Mouse (Mus musculus): ENCODE data around the gene Krtdap. TPM values are rescaled to one million over a fixed set of nuclear protein-coding genes. Genes with fewer than 3 reads are reported as not detected.

Gene Krtdap
- total RNA-seq, 2 experiments from 2014 or later = not detected

- intact Hi-C loops (cut with DNase I) = no loop called here
- DNase-seq (ENCODE audit: low spot score in 2 of 2) = no peak
These were observed 2.5 kb upstream of the Krtdap start for GRCm38 (mm10) chr7:30785154-30785553.

GRCm38 (mm10) chr7:30785721-30786546 is 1.8 kb upstream of the Krtdap start:
- peak; percentile 31 to 36 for DNase-seq (ENCODE audit: low spot score in 2 of 2)
- intact Hi-C loops (cut with DNase I) = no loop called here

- no peak for DNase-seq (ENCODE audit: low spot score in 2 of 2)
These were observed 2.4 kb downstream of the Krtdap start for GRCm38 (mm10) chr7:30790141-30790540.

GRCm38 (mm10) chr7:30791921-30792320 is 4.2 kb downstream of the Krtdap start:
- intact Hi-C loops (cut with DNase I) = loop anchor here (10.0 kb wide), 1 partner anchor 63 kb away; the partner anchor contains the start of gene Ffar3
- no peak for DNase-seq (ENCODE audit: low spot score in 2 of 2)

More at GRCm38 (mm10) chr7:30790141-30790540, 2.4 kb downstream of the Krtdap start:
- intact Hi-C loops (cut with DNase I) = loop anchor here (10.0 kb wide), 1 partner anchor 65 kb away; the partner anchor contains the start of gene Ffar3

GRCm38 (mm10) chr7:30794921-30795320 is 7.2 kb downstream of the Krtdap start:
- intact Hi-C loops (cut with DNase I) = loop anchor here (10.0 kb wide), 1 partner anchor 60 kb away; the partner anchor contains the start of gene Ffar3
- DNase-seq (ENCODE audit: low spot score in 2 of 2) = no peak

GRCm38 (mm10) chr7:30796790-30797189 is 9.1 kb downstream of the Krtdap start:
- intact Hi-C loops (cut with DNase I) = loop anchor here (10.0 kb wide), 1 partner anchor 58 kb away; the partner anchor contains the start of gene Ffar3
- DNase-seq (ENCODE audit: low spot score in 2 of 2) = peak; percentile 54 to 56

GRCm38 (mm10) chr7:30800653-30801052 is 13.0 kb downstream of the Krtdap start:
- intact Hi-C loops (cut with DNase I) = no loop called here
- DNase-seq (ENCODE audit: low spot score in 2 of 2) = no peak

GRCm38 (mm10) chr7:30803256-30803655 is 15.6 kb downstream of the Krtdap start:
- intact Hi-C loops (cut with DNase I) = no loop called here

GRCm38 (mm10) chr7:30804026-30804715 is 16.5 kb downstream of the Krtdap start:
- no peak for DNase-seq (ENCODE audit: low spot score in 2 of 2)
- intact Hi-C loops (cut with DNase I) = no loop called here

More at GRCm38 (mm10) chr7:30803256-30803655, 15.6 kb downstream of the Krtdap start:
- no peak for DNase-seq (ENCODE audit: low spot score in 2 of 2)

GRCm38 (mm10) chr7:30805924-30806323 is 18.2 kb downstream of the Krtdap start:
- intact Hi-C loops (cut with DNase I) = no loop called here
- no peak for DNase-seq (ENCODE audit: low spot score in 2 of 2)

GRCm38 (mm10) chr7:30810319-30810718 is 22.6 kb downstream of the Krtdap start:
- intact Hi-C loops (cut with DNase I) = loop anchor here (5.0 kb wide), 1 partner anchor 47 kb away; the partner anchor contains the start of gene Ffar3
- no peak for DNase-seq (ENCODE audit: low spot score in 2 of 2)

GRCm38 (mm10) chr7:30811757-30812290 is 24.1 kb downstream of the Krtdap start:
- no peak for DNase-seq (ENCODE audit: low spot score in 2 of 2)

GRCm38 (mm10) chr7:30812291-30812807 is 24.7 kb downstream of the Krtdap start:
- intact Hi-C loops (cut with DNase I) = loop anchor here (5.0 kb wide), 1 partner anchor 45 kb away; the partner anchor contains the start of gene Ffar3
- no peak for DNase-seq (ENCODE audit: low spot score in 2 of 2)

More at GRCm38 (mm10) chr7:30811757-30812290, 24.1 kb downstream of the Krtdap start:
- intact Hi-C loops (cut with DNase I) = loop anchor here (5.0 kb wide), 1 partner anchor 45 kb away; the partner anchor contains the start of gene Ffar3

- no peak for DNase-seq (ENCODE audit: low spot score in 2 of 2)
- intact Hi-C loops (cut with DNase I) = no loop called here
These were observed 32.4 kb downstream of the Krtdap start for GRCm38 (mm10) chr7:30820131-30820530.

GRCm38 (mm10) chr7:30820854-30821445 is 33.3 kb downstream of the Krtdap start:
- intact Hi-C loops (cut with DNase I) = no loop called here

GRCm38 (mm10) chr7:30821532-30821931 is 33.8 kb downstream of the Krtdap start:
- intact Hi-C loops (cut with DNase I) = no loop called here

More at GRCm38 (mm10) chr7:30820854-30821445, 33.3 kb downstream of the Krtdap start:
- DNase-seq (ENCODE audit: low spot score in 2 of 2) = no peak

GRCm38 (mm10) chr7:30823675-30824074 is 36.0 kb downstream of the Krtdap start, which contains the start of gene Ffar2:
Ffar2 (minus strand) TSS chr7:30823775.
- intact Hi-C loops (cut with DNase I) = no loop called here
- DNase-seq (ENCODE audit: low spot score in 2 of 2) = no peak

More at GRCm38 (mm10) chr7:30821532-30821931, 33.8 kb downstream of the Krtdap start:
- DNase-seq (ENCODE audit: low spot score in 2 of 2) = no peak

- DNase-seq (ENCODE audit: low spot score in 2 of 2) = no peak
- intact Hi-C loops (cut with DNase I) = no loop called here
These were observed 36.6 kb downstream of the Krtdap start for GRCm38 (mm10) chr7:30824306-30824705.

- intact Hi-C loops (cut with DNase I) = no loop called here
These were observed 39.0 kb downstream of the Krtdap start for GRCm38 (mm10) chr7:30826660-30827059.

More at GRCm38 (mm10) chr7:30826660-30827059, 39.0 kb downstream of the Krtdap start:
- DNase-seq (ENCODE audit: low spot score in 2 of 2) = no peak

Data from left cerebral cortex, postnatal 14 days (tissue).